Mouse (Mus musculus): ENCODE data around the gene Gtf3c6.

Gtf3c6 gene

GRCm38 (mm10) chr10:40258976-40259375, 1.1 kb upstream of the Gtf3c6 start:
- DNase-seq (ENCODE audit: low read depth) = peak; percentile 81

DNA sequence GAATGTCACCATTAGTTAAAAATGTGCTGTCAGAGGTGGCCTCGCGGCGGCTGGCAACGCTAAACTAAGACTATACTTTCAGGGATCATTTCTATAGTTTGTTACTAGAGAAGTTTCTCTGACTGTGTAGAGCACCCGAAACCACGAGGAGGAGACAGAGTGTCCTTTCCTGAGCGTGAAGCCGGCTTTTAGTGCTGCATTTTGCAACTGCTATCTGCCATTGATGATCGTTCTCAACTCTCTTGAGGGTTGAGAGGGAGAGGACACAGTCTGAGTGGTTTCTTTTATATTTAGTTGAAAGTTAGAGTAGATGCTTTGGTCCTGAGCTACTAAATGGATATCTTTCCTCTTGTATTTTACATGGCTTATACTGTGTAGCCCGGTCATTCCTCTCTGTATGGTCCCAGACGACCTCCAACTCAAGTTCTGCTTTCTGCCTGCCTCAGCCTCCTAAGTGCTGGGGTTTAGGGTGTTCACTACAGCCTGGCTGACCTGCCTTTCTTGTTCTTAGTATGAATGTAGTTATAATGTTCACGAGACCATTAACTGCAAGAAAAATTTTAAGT, 576 bp upstream of the Gtf3c6 start:
- DNase-seq (ENCODE audit: low read depth) = peak; percentile 95

DNA sequence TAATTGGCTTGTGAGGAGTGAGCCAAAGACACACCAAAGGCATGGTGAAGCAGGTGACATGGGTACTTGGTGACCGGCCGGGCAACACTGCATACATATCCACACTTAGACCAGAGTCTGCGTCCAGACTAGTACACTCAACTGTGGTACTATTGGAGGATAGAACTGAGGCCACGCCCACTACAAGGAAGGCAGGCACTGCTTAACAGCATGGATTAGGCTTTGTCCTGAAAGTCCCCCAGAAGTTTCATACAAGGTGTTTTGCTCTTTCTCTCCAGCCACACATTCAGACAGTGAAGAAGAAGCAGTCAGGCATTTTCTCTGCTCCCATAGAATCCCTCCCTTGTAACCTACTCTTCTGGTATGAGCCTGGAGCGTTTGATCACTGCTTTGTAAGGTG, 1.2 kb downstream of the Gtf3c6 start:
- DNase-seq (ENCODE audit: low read depth) = peak; percentile 76

DNA sequence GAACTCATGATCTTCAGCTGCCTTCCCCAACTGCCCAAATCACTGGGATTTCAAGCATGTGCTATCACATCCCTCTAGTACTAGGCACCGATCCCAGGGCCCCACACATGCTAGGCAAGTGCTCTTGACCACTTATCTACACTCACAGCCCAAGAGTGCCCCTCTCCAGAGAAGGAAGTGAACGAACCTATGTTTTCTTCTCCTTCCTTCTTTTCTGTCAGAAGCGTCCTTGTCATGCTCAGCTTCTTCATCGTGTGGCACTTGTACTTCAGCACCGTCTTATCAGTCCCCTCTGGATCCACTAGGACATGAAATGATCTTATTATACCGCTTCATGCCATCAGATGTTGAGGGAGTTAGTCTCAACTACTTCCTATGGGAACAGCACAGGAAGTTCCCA, 6.9 kb downstream of the Gtf3c6 start:
- no peak for DNase-seq (ENCODE audit: low read depth)

GRCm38 (mm10) chr10:40249625-40250024, 8.3 kb downstream of the Gtf3c6 start:
- no peak for DNase-seq (ENCODE audit: low read depth)

- no peak for DNase-seq (ENCODE audit: low read depth)
These were observed 10.7 kb downstream of the Gtf3c6 start for GRCm38 (mm10) chr10:40247166-40247716.

DNA sequence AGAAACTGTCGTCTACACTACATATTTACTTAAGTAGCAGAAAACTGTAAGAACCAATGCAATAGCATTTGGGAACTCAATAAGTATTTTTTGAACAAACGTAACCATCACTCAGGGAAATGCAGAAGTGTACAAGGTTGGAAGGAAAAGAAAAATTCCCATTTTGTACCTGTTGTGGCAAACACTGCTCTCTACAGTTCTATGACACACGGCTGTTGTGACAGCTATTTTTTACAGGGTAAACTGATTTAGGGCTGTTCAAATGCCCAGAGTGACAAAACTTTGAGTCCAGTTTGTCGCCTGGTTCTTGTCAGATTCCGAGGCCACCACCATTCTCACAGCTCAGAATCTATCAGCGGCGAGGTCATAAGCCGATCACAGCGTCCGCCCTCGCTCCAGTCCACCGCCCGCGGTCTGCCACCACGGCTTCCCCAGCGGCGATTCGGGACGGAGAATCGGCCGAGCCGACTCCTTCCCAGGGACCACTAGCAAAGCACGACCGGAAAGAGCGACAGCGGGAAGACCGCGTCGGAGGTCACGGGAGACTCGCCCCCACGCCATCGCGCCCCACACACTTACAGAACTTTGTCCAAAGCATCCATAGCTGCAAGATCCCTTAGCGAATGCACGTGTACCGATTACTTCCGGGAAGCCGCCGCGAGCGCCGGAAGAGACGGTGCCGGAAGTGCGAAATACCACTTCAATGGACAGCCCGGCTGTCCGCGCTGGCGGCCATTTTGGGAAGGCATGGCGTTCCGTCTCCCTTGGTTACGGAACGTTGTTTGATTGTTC, 11.3 kb downstream of the Gtf3c6 start, which contains the start of gene Rpf2:
Gene Rpf2 (minus strand): TSS at position 663 of the 792 bp plus-strand sequence.
- DNase-seq (ENCODE audit: low read depth) = peak; percentile 84

- no peak for DNase-seq (ENCODE audit: low read depth)
These were observed 20.1 kb downstream of the Gtf3c6 start for GRCm38 (mm10) chr10:40237826-40238225.

DNA sequence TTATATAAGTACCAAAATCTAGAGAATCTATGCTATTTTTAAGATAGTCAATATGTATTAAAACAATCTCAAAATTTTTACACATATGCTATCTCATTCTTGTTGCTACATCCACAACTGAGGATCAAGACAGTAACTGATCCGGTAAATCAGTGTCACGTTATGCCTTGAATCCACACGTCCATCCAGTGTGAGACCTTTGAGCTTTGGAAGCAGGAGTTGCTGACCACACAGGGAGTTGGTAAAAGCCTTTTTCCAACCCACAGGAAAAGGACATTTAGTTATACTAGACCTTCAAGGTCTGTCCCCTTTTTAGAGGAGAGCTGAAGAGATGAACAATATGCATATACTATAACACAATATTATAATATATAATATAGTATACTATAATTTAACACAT, 24.7 kb downstream of the Gtf3c6 start:
- no peak for DNase-seq (ENCODE audit: low read depth)

- DNase-seq (ENCODE audit: low read depth) = no peak
These were observed 25.5 kb downstream of the Gtf3c6 start for GRCm38 (mm10) chr10:40232442-40232841.

DNA sequence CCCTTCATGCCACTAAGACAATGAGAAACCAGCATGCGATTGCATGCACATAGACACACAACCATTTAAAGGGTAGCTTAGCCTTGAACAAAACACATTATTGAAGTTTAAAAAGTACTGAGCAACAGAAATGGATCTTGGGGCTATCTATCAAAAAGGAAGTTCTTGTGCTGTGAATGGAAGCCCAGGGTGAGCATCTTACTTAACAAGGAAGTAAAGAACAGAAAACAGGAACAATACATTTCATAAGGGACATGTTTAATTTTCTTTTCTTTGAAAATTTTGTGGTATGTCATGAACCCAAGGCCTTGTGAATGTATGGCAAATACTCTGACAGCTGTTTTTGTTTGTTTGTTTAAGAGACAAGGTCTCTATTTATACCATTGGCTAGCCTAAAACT, 28.2 kb downstream of the Gtf3c6 start:
- DNase-seq (ENCODE audit: low read depth) = no peak

DNA sequence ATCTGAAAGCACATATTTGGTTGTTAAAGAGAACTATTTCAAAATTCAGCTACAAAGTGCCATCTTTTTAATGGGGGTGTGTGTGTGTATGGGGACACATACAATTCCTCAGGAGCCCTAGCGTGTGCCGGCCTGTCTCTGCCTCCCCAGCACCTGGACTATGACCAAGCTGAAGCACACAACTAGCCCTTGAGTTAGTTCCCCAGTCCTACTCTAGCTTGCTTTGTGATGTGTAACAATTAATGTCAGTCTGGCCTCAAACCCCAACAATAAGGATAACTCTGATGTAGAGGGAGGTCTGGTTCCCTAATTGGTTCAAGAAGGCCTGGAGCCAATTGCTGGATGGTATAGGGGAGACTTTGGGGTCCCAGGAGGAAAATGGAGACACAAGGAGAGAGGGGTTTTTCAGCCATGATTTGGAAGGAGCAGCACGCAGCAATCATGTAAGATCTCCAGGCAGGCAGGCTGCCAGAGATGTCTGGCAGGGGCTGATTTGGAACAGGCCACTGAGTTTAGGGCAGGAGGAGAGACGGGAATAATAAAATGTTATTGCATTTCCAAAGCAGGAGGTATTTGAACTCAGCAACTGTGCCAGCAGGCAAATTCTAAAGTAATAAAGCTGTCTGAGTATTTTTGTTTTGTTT, 30.1 kb downstream of the Gtf3c6 start:
- DNase-seq (ENCODE audit: low read depth) = no peak

DNA sequence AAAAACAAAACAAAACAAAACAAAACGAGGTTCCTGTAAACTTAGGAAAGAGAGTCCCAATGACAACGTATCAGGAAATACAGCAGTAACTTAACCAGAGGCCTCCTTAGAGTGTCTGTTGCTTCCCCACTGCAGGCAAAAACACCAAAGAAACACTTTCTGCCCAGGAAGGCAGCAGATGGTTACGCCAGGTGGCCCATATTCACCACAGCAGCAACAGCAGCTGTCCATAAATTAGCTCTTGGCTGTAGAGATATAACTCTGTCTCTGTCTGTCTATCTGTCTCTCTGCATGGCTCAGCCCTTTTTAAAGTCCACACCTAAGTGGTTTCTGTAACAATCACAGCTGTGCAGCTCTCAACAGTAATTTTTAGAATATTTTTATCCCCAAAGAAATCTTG, 39.0 kb downstream of the Gtf3c6 start:
- DNase-seq (ENCODE audit: low read depth) = no peak

GRCm38 (mm10) chr10:40212443-40213169, 45.3 kb downstream of the Gtf3c6 start:
- DNase-seq (ENCODE audit: low read depth) = peak; percentile 93

All from c-Kit-positive CD71-positive TER-119-negative erythroid progenitor cells, embryonic 14.5 days (primary cell).